Mouse (Mus musculus): Measurements from ENCODE around the gene Fstl1. TPM values are rescaled to one million over a fixed set of nuclear protein-coding genes. Genes with fewer than 3 reads are reported as not detected.

Gene Fstl1
- polyA plus RNA-seq, 1 experiment from 2014 or later = 85.6 TPM

GRCm38 (mm10) chr16:37865841-37866240, 89.2 kb downstream of the Fstl1 start:
- Histone ChIP-seq H3K4me2 (no peak overlapping the region), H3K36me3 (replicated peaks) (no peaks in the 10 kb centered on the region), H3K9ac (no peak overlapping the region), H3K27ac (no peak overlapping the region), H3K27me3 (replicated peaks) (no peaks in the 10 kb centered on the region), H3K4me1 (peaks cover 18% of the 10 kb centered on the region), H3K4me3 (no peak overlapping the region), H3K9me3 (no peaks in the 10 kb centered on the region)
- 85% methylated on average over 8 of the region's 9 CpGs for WGBS
- ATAC-seq (replicated peaks) = no peak

DNA sequence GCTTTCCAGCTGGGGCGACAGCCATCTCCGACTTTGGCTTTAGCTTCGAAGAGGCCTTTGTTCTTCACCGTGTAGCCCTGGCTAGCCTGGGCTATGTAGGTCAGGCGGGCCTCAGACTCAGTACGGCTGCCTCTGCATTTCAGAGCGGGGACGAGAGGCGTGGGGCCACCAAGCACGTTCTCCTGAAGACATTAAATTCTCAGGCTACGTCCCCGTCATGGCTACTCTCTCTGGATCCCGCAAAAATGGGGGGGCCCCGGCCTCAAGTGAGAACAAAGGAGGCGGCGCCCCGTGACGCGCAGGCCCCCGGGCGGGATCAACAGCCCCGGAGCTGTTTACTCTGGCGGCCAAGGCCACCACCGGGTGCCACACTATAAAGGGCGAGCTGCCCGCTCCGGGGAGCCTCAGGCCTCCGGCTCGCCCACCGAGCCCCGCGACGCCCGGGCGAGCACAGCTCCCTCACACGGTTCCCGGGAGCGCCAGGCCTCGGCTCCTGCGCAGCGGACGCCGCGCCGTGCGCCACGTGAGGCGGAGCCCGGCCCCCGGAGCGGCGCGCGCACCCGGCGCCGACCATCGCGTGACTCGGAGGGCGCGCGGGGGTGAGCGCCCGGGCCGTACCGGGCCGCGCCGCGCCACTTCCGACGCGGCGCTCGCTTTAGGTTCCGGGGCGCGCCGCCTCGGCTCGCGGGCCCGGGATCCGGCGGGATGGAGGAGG, 91.3 kb downstream of the Fstl1 start, which contains the start of gene Lrrc58:
Gene Lrrc58, plus strand, starts transcription at position 599 of the 715 bp plus-strand sequence.
- Histone ChIP-seq H3K27ac (peak within 1 kb of the TSS; percentile 100), H3K9ac (peak within 1 kb of the TSS; percentile 97), H3K27me3 (replicated peaks) (no peaks in the 10 kb centered on the region), H3K9me3 (no peaks in the 10 kb centered on the region), H3K36me3 (replicated peaks) (no peaks in the 10 kb centered on the region), H3K4me1 (peaks cover 26% of the 10 kb centered on the region), H3K4me2 (peak within 1 kb of the TSS; percentile 74), H3K4me3 (peak within 1 kb of the TSS; percentile 96)
- under 1% methylated on average over 85 of the region's 86 CpGs for WGBS
- peak; percentile 95 for ATAC-seq (replicated peaks)

- Histone ChIP-seq H3K27me3 (replicated peaks) (no peaks in the 10 kb centered on the region), H3K36me3 (replicated peaks) (no peaks in the 10 kb centered on the region), H3K4me3 (peak overlapping the region; percentile 96), H3K9ac (peak overlapping the region; percentile 97), H3K27ac (peak overlapping the region; percentile 100), H3K4me1 (peaks cover 26% of the 10 kb centered on the region), H3K9me3 (no peaks in the 10 kb centered on the region), H3K4me2 (peak overlapping the region; percentile 74)
- under 1% methylated on average over 83 of the region's 87 CpGs for WGBS
- peak; percentile 82 for ATAC-seq (replicated peaks)
These were observed 92.1 kb downstream of the Fstl1 start for GRCm38 (mm10) chr16:37868506-37869469.

- Histone ChIP-seq H3K4me2 (peak overlapping the region; percentile 74), H3K9ac (peak overlapping the region; percentile 97), H3K36me3 (replicated peaks) (no peaks in the 10 kb centered on the region), H3K9me3 (no peaks in the 10 kb centered on the region), H3K4me3 (peak overlapping the region; percentile 96), H3K4me1 (peaks cover 26% of the 10 kb centered on the region), H3K27me3 (replicated peaks) (no peaks in the 10 kb centered on the region), H3K27ac (peak overlapping the region; percentile 100)
- WGBS = 39% methylated on average over 4 of the region's 4 CpGs
- no peak for ATAC-seq (replicated peaks)
These were observed 93.0 kb downstream of the Fstl1 start for GRCm38 (mm10) chr16:37869470-37870231.

DNA sequence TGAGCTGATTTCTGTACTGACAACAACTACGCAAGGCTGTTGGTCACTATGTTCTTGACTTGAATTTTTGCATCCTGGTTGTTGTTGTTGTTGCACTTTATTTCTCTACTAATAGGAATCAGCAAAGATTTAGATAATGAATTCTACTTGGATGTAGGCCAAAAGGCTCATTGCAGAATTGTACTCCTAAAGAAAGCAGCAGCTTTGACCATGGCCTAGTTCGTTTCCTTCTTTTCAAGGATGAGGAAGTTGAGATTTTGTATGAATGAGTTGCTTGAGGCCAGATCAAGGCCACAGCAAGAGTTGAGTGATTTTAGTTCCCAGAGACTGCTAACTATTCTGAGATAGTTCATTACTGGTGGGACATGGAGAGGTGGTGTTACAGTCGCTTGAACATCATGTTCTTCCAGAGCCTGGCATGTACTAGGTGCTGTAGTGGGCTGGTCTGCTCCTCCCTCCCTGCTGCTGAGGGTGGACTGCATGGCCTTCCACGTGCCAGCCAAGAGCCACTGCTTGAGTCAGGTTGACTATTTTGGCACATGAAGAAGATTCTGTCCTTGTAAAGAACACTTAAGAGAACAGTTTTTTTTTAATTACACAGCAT, 94.5 kb downstream of the Fstl1 start:
- ATAC-seq (replicated peaks) = no peak
- no peak overlapping the region for H3K9ac ChIP-seq
- H3K4me3 ChIP-seq = no peak overlapping the region
- H3K27me3 ChIP-seq (replicated peaks) = no peaks in the 10 kb centered on the region
- no peak overlapping the region for H3K27ac ChIP-seq
- H3K9me3 ChIP-seq = no peaks in the 10 kb centered on the region
- peak overlapping the region; percentile 74; the same call in 1 of the 2 replicates for H3K4me2 ChIP-seq
- no peaks in the 10 kb centered on the region for H3K36me3 ChIP-seq (replicated peaks)
- 73% methylated on average over 4 of the region's 4 CpGs for WGBS
- H3K4me1 ChIP-seq = peaks cover 26% of the 10 kb centered on the region

- no peaks in the 10 kb centered on the region for H3K27me3 ChIP-seq (replicated peaks)
- H3K27ac ChIP-seq = no peak overlapping the region
- peaks cover 7% of the 10 kb centered on the region; the same call in 1 of the 2 replicates for H3K36me3 ChIP-seq (replicated peaks)
- H3K4me2 ChIP-seq = no peak overlapping the region
- WGBS = 80% methylated on average over 4 of the region's 4 CpGs
- no peaks in the 10 kb centered on the region for H3K9me3 ChIP-seq
- no peak overlapping the region for H3K9ac ChIP-seq
- no peak overlapping the region for H3K4me3 ChIP-seq
- no peak for ATAC-seq (replicated peaks)
- peaks cover 24% of the 10 kb centered on the region for H3K4me1 ChIP-seq
These were observed 98.0 kb downstream of the Fstl1 start for GRCm38 (mm10) chr16:37874501-37875235.

- 98% methylated on average over 3 of the region's 3 CpGs for WGBS
- Histone ChIP-seq H3K9me3 (no peaks in the 10 kb centered on the region), H3K4me1 (0 out of 2 replicates have a peak, but pooled peaks cover 3% of the 10 kb centered on the region), H3K27ac (no peak overlapping the region), H3K9ac (no peak overlapping the region), H3K4me2 (no peak overlapping the region), H3K27me3 (replicated peaks) (no peaks in the 10 kb centered on the region), H3K36me3 (replicated peaks) (peaks cover 21% of the 10 kb centered on the region), H3K4me3 (no peak overlapping the region)
- ATAC-seq (replicated peaks) = no peak
These were observed 100.7 kb downstream of the Fstl1 start for GRCm38 (mm10) chr16:37877406-37877805.

DNA sequence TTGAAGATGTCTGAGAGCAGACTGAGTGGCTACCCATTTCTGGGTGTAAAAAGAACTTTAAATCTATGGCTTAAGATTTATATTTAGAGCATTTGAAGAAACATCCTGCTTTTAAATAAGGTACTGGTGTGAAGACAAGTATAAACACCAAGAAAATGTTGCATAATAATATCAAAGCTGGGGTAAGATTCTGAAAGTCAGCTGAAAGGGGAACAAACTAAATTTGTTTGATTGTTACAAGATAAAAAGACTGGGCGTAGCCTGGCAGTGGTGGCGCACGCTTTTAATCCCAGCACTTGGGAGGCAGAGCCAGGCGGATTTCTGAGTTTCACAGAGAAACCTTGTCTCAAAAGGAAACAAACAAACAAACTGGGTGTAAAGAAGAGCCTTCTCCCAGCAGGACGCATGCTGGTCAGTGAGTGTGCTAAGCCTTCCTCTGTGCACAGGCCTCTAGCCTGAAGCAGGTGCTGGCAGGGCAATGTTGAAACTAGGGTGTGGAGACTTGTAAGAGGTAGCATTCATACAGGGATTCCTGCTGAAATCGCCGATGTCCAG, 102.4 kb downstream of the Fstl1 start:
- Histone ChIP-seq H3K4me3 (no peak overlapping the region), H3K9me3 (no peaks in the 10 kb centered on the region), H3K36me3 (replicated peaks) (peaks cover 32% of the 10 kb centered on the region), H3K4me2 (no peak overlapping the region), H3K27ac (no peak overlapping the region), H3K4me1 (0 out of 2 replicates have a peak, but pooled peaks cover 3% of the 10 kb centered on the region), H3K27me3 (replicated peaks) (no peaks in the 10 kb centered on the region), H3K9ac (no peak overlapping the region)
- 85% methylated on average over 7 of the region's 7 CpGs for WGBS
- ATAC-seq (replicated peaks) = no peak

DNA sequence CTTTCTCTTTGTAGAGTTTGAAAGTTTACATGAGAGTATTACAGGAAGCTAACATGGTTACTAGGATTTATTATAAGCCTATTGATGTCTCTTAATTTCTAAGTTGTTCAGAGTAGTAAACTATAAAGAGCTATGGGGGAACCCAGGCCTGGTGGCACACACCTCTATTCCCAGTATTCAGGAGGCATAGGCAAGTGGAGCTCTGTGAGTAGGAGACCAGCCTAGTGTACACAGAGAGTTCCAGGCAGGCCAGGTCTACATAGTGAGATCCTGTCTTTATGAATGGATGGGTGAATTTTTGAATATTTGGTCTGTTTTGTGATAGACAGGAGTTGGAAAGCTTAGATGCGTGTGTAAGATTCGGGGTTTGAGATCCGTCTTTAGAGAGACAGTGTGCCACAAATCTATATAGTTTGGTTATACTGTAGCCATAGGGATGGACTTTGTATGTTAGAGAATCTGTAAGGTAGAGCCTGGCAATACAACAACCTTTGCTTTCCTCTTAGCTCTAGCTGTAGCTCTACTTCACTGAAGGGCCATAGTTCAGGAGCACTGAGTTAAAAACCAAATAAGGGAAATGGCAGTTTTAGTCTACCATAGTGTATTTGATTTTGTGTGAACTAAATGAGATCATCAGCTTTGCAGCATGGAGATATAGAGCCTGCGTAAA, 103.2 kb downstream of the Fstl1 start:
- H3K4me3 ChIP-seq = no peak overlapping the region
- H3K27me3 ChIP-seq (replicated peaks) = no peaks in the 10 kb centered on the region
- no peak for ATAC-seq (replicated peaks)
- peaks cover 32% of the 10 kb centered on the region for H3K36me3 ChIP-seq (replicated peaks)
- H3K4me2 ChIP-seq = no peak overlapping the region
- no peaks in the 10 kb centered on the region for H3K9me3 ChIP-seq
- 0 out of 2 replicates have a peak, but pooled peaks cover 3% of the 10 kb centered on the region for H3K4me1 ChIP-seq
- 94% methylated on average over 4 of the region's 4 CpGs for WGBS
- no peak overlapping the region for H3K27ac ChIP-seq
- no peak overlapping the region for H3K9ac ChIP-seq

DNA sequence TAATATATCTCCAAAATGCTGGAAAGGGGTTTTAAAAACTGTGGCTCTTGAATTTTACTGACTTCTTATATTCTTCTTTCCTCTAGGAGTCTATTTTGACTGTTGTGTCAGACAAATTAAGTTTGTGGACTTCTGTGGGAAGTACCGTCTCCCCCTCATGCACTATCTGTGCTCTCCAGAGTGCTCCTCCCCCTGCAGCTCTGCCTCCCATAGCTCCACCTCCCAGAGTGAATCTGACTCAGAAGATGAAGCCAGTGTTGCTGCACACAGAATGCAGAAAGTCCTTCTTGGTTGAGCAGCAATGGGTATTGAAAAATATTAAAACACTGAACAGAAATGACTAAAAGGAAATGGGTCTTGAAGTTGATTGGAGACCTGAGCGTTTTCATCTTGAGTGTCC, 104.5 kb downstream of the Fstl1 start:
- H3K4me1 ChIP-seq = 0 out of 2 replicates have a peak, but pooled peaks cover 3% of the 10 kb centered on the region
- no peak overlapping the region for H3K27ac ChIP-seq
- H3K36me3 ChIP-seq (replicated peaks) = peaks cover 32% of the 10 kb centered on the region
- no peak overlapping the region for H3K9ac ChIP-seq
- no peak overlapping the region for H3K4me3 ChIP-seq
- ATAC-seq (replicated peaks) = no peak
- H3K9me3 ChIP-seq = no peaks in the 10 kb centered on the region
- WGBS = 83% methylated on average over 2 of the region's 2 CpGs
- no peaks in the 10 kb centered on the region for H3K27me3 ChIP-seq (replicated peaks)
- no peak overlapping the region for H3K4me2 ChIP-seq
